Mouse (Mus musculus) ES-Bruce4 (cell line): ENCODE data around the gene Cmtr1. TPM values are rescaled to one million over a fixed set of nuclear protein-coding genes. Genes with fewer than 3 reads are reported as not detected.
A peak's percentile ranks its signal among the peaks of the same experiment; 100 is the strongest.

Source experiments
- H3K27ac ChIP-seq: 2 replicates; pipeline ENCODE4 v1.5.1; 2012; ENCODE audit warnings: low read length, inconsistent platforms; ENCODE audit not compliant: insufficient read depth
- H3K27me3 ChIP-seq: 2 replicates; pipeline ENCODE4 v1.6.1; 2012; ENCODE audit warnings: mild to moderate bottlenecking, low read length, inconsistent platforms; ENCODE audit not compliant: control insufficient read depth, poor library complexity, insufficient read depth, severe bottlenecking
- H3K36me3 ChIP-seq: 2 replicates; pipeline ENCODE4 v1.6.1; 2012; ENCODE audit warnings: inconsistent platforms, mild to moderate bottlenecking, low read length, moderate library complexity; ENCODE audit not compliant: control insufficient read depth, poor library complexity, insufficient read depth, severe bottlenecking
- H3K4me1 ChIP-seq: one replicate; pipeline ENCODE4 v1.8.1; 2011; ENCODE audit warnings: low read length; ENCODE audit not compliant: control insufficient read depth, insufficient read depth
- H3K4me3 ChIP-seq: 2 replicates; pipeline ENCODE4 v1.5.1; 2011; ENCODE audit warnings: low read depth, mild to moderate bottlenecking, low read length
- H3K9ac ChIP-seq: 2 replicates; pipeline ENCODE4 v1.6.1; 2012; ENCODE audit warnings: low read depth, mild to moderate bottlenecking, inconsistent platforms; ENCODE audit not compliant: poor library complexity, severe bottlenecking
- H3K9me3 ChIP-seq: replicated peaks from 2 replicates; pipeline ENCODE4 v1.6.1; 2012; ENCODE audit warnings: mild to moderate bottlenecking, low read length, inconsistent platforms; ENCODE audit not compliant: control insufficient read depth, poor library complexity, insufficient read depth, severe bottlenecking
- CTCF ChIP-seq: IDR thresholded peaks from one replicate; pipeline ENCODE4 v1.8.1; 2011; ENCODE audit warnings: low read depth, low read length
- EP300 ChIP-seq: IDR thresholded peaks from 2 replicates; pipeline ENCODE4 v1.6.1; 2011; ENCODE audit warnings: low read depth, low read length; ENCODE audit not compliant: insufficient read depth
- POLR2A ChIP-seq: IDR thresholded peaks from one replicate; pipeline ENCODE4 v1.8.1; 2011; ENCODE audit warnings: low read length; ENCODE audit not compliant: insufficient read depth
- polyA plus RNA-seq: library from polyadenylated mRNA; stranded (reverse); fragments of >200 nt; gene quantifications from 2 replicates; pipeline ENCODE4 v1.2.4, GENCODE M21; 2011; ENCODE audit warnings: low read depth; ENCODE audit not compliant: missing spikeins, insufficient read depth, insufficient read length

The Cmtr1 gene
- polyA plus RNA-seq, 1 experiment, result 79.2 TPM

DNA sequence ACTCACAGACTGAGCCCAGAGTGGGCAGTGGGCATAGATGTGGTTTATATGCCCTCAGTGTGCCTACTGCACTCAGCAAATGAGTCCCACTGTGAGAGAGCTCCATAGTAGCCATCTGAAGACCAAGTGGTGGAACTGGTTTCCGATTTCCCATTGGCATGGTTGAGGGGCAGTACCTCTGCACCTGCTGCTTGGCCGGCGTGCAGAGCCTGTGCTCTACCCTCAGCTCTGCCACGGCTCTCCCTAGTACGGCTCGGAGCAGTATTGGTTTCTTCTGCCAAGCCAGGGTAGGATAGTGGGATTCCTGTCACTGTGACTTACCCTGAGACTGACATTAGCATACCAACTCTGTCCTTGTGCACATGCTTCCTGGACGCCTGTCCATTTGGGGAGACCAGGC is 40.2 kb downstream of the Cmtr1 start:
- Histone ChIP-seq H3K27ac (no peak overlapping the region), H3K36me3 (peaks cover 29% of the 10 kb centered on the region), H3K9ac (no peak overlapping the region), H3K4me3 (no peak overlapping the region), H3K4me1 (no peaks in the 10 kb centered on the region), H3K27me3 (no peaks in the 10 kb centered on the region), H3K9me3 (no peaks in the 10 kb centered on the region)
- TF ChIP-seq CTCF, result no peak

DNA sequence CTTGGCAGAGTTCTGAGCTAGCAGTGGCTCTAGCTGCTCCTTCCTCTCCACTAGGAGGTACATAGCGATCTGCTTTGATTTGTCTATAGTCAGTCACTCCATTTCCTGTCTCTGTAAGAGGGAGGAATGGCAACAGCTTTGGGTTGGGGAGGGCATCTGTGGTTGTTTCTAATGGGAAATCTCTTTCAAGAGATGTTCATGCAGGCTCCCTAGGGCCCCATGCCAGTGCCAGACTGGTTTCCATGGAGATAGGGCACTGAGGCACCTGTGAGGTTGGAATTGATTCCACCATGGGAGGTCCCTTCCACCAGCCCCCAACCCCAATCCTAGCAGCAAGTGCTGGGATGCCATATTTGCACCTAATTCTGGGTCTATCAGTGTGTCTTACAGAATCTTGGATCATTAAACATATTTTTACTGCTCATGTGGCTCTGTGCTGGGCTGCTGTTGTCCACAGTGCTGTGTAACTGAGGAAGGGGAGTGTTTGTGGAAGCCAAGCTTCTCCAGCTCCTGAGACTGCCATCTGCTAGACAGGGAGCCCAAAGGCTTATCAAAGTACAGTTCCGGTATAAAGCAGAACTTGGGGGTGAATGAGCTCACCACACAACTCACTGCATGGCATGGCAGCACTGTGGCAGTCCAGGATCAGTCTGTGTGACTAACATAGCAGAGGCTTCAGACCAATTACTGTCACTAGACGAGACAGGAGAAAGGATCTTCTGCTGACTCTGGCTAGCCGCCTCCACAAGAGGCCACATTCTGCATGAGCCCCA is 42.7 kb downstream of the Cmtr1 start:
- Histone ChIP-seq H3K27ac (no peak overlapping the region), H3K4me3 (no peak overlapping the region), H3K27me3 (no peaks in the 10 kb centered on the region), H3K9ac (no peak overlapping the region), H3K9me3 (no peaks in the 10 kb centered on the region), H3K4me1 (no peaks in the 10 kb centered on the region), H3K36me3 (peaks cover 14% of the 10 kb centered on the region)
- TF ChIP-seq POLR2A (no peak), CTCF (no peak), EP300 (no peak)

DNA sequence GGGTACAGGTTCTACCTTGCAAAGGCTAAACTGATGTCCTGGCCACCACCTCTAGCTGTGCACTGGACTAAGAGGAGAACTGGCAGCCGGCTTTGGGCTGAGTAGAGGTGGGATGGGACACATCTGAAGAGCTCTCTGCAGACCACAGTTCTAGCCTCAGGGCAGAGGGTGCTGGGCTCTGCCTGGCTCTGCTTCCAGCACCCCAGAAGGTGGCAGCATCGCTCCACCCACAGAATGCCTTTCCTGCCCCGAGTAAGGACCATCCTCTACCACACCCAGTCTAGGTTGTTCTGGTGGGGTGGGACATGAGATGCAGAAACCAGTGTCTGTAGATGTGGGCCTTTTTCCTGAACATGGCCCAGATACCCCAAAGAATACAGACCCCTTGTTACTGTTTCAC is 44.4 kb downstream of the Cmtr1 start:
- Histone ChIP-seq H3K4me3 (no peak overlapping the region), H3K9me3 (no peaks in the 10 kb centered on the region), H3K27me3 (no peaks in the 10 kb centered on the region), H3K27ac (no peak overlapping the region), H3K4me1 (no peaks in the 10 kb centered on the region), H3K9ac (no peak overlapping the region), H3K36me3 (peaks cover 11% of the 10 kb centered on the region; the same call in 1 of the 2 replicates)
- TF ChIP-seq EP300, result no peak
- TF ChIP-seq CTCF, result peak; percentile 69
- no peak for TF ChIP-seq POLR2A

DNA sequence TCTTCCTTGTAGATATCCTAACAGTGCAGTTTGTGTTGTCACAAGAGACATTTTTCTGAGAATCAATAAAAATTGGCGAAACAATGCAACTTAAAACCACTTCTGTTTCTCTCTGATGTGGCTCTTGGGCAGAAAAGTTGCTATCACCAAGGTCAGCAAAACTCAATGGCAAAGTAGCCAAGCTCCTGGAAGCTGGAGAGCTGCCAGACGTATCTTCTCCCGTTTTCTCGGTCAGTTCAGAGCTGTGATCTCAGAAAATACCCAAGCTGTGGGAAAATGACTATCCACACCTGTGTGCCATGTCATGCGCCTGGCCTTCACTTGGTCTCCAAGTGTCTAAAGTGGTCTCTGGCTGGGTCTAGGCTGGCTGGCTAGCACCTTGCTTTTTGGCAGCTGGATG is 45.5 kb downstream of the Cmtr1 start:
- H3K27ac ChIP-seq, result no peak overlapping the region
- TF ChIP-seq CTCF, result no peak
- no peak for TF ChIP-seq POLR2A
- TF ChIP-seq EP300, result no peak
- H3K4me3 ChIP-seq, result no peak overlapping the region
- no peaks in the 10 kb centered on the region for H3K9me3 ChIP-seq
- no peaks in the 10 kb centered on the region for H3K4me1 ChIP-seq
- H3K36me3 ChIP-seq, result peaks cover 7% of the 10 kb centered on the region; the same call in 1 of the 2 replicates
- no peak overlapping the region for H3K9ac ChIP-seq
- no peaks in the 10 kb centered on the region for H3K27me3 ChIP-seq

DNA sequence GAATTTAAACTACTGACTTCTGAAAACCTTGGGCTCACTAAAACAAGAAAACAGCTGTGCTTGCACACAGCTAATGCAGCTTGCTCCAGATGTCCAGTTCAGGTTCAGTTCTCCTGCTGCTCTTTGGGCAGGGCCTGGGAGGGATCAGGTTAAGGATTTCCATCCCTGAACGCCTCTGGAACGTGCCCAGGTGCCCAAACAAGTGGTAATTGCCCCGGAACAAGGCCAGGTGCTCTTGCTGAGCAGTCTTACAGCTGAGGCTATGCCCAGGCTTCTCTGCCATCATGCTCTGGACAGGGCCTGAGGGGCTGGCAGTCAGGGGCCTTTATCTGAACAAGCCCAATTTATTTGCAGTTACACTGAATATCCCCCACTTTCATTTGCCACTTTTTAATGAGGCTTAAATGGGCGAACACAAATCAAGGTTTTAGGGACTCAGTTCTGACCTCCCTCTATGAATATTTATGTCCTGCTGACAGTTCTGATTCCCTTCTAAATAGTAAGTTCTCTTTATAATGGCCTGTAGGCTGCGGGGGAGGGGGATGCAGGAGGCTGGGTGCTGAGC is 46.7 kb downstream of the Cmtr1 start:
- TF ChIP-seq CTCF, result no peak
- TF ChIP-seq EP300, result no peak
- no peak for TF ChIP-seq POLR2A
- no peak overlapping the region for H3K9ac ChIP-seq
- H3K36me3 ChIP-seq, result peaks cover 5% of the 10 kb centered on the region; the same call in 1 of the 2 replicates
- H3K27me3 ChIP-seq, result no peaks in the 10 kb centered on the region
- H3K27ac ChIP-seq, result no peak overlapping the region
- H3K4me1 ChIP-seq, result no peaks in the 10 kb centered on the region
- no peak overlapping the region for H3K4me3 ChIP-seq
- no peaks in the 10 kb centered on the region for H3K9me3 ChIP-seq

DNA sequence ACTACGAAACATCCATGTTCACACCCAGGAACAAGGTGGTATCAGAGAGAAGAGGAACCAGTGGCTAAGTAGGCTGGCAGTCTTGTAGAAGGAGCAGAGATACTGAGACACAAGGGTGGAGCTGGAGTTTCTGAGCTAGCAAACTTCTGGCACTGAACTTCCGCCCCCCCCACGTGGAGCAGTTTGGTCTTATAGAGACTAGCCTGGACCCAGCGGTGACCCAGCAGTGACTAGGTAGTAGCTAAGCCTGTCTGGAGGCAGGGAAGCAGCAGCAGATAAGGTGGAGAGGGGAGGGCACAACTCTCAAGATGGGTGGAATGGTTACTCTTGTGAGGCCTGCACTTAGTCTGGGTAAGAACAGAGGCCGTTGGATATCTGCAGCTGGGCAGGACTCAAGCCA is 48.4 kb downstream of the Cmtr1 start:
- peaks cover 2% of the 10 kb centered on the region; the same call in 1 of the 2 replicates for H3K36me3 ChIP-seq
- no peak overlapping the region for H3K9ac ChIP-seq
- H3K27ac ChIP-seq, result no peak overlapping the region
- no peaks in the 10 kb centered on the region for H3K9me3 ChIP-seq
- H3K4me1 ChIP-seq, result no peaks in the 10 kb centered on the region
- TF ChIP-seq EP300, result no peak
- no peak for TF ChIP-seq CTCF
- TF ChIP-seq POLR2A, result no peak
- no peak overlapping the region for H3K4me3 ChIP-seq
- no peaks in the 10 kb centered on the region for H3K27me3 ChIP-seq
